Mouse (Mus musculus) skeletal muscle tissue, adult 2 months (tissue): ENCODE measurements around the gene Wdr82.

Experiments
- DNase-seq: peaks from one replicate; pipeline ENCODE4 v3.0.0-alpha.2; 2012; ENCODE audit warnings: low read depth, low spot score

The Wdr82 gene

GRCm38 (mm10) chr9:106170556-106171345 lies at the start of gene Wdr82:
Gene Wdr82 (plus strand): TSS chr9:106170928.
- DNase-seq: peak; percentile 91

DNA sequence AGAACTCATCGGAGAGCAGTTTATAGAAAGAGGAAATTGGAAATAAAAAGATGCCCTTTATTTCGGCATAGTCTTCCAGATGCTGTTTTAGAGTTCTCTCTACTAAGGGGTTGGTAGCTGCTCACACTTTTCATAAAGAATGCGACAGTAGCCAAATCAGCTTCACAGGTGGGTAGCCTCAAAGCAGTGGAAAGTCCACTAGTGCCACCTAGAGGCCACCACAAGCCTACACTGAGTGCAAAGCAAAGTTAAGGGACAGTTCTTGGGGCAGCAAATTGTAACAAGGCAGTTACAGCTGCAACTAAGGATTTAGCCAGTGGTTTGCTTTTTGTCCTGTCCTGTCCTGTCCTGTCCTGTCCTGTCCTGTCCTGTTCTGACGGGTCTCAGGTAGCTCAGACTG lies 47.1 kb upstream of the Wdr82 start:
- no peak for DNase-seq

DNA sequence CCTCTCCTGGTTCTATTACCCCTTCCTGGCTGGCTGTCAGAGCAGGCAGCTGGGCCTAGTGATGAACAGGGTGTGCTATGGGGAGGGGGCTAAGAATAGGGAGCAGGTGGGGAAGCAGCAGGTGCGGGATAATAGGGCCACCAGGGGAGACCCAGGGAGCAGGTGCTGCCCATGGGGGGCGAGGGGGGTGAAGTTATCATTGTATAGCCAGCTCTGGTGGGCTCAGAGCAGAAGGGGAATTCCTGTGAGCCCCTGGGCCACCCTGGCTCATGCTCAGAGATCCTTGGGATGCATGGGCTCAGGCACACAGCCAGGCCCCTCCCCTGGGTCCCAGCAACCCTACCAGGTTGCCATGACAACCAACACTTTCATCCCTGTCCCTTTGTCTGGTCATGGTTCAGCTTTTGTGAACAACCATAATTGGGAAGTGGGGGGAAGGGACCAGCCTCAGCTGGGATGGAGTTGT lies 43.9 kb upstream of the Wdr82 start:
- no peak for DNase-seq

DNA sequence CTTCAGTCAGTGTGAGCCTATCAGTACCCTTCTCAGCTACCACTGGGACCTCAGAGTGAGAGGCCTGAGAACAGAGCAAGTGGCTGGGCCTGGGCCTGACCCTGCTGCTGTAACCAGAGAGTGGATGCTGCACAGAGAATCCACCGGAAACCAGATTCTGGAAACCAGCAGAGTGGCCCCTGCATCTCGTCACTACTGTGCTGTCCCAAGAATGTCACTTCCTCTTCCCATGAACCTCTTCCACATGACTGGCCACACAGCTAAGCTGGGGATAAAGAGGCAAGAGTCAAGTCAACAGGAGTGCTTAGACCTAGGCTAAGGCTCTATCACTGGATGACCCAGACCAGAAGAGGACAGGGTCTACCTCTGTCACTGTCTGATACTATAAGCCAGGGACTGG lies 41.7 kb upstream of the Wdr82 start:
- DNase-seq: no peak

DNA sequence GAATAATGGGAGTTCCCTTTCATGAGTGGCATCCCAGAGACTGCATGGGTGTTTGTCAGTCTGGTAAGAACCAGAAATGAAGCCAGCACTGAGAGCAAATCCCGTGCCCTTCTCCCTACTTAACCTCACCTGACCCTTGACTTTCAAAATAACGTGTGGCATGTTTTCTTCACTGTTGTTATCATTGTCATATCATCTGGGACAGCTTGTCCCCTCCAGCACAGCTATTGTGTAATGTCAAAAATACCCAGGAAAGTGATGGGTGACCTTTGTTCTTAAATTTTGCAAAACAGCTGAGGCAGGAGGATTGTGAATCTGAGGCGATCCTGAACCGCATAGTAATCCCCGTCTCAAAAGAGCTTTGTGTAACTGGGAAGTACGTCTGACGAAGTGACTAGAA lies 40.5 kb upstream of the Wdr82 start:
- no peak for DNase-seq

GRCm38 (mm10) chr9:106137671-106138216 lies 33.0 kb upstream of the Wdr82 start:
- DNase-seq: no peak

GRCm38 (mm10) chr9:106139763-106140162 lies 31.0 kb upstream of the Wdr82 start:
- DNase-seq: no peak

- DNase-seq: no peak
Measured at GRCm38 (mm10) chr9:106141955-106142354, 28.8 kb upstream of the Wdr82 start.

DNA sequence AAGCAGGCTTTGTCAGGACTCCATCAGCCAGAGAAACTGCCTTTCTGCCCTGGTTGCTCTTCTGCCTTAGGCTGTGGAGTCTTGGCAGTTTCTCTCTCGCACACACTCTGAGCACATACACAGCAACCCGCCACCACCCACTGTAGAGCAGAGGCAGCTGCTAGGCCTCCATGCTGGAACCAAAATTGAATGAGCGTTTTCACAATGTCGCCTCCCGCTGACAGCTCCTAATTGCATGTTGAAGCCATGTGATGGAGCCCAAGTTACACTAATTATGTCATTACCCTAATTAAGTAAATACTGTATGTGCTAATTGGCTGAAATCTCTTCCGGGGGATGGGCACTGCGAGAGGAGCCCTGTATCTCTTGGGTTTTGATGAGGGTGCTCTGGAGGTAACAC lies 26.6 kb upstream of the Wdr82 start:
- no peak for DNase-seq

- no peak for DNase-seq
Measured at GRCm38 (mm10) chr9:106145582-106145981, 25.1 kb upstream of the Wdr82 start.

GRCm38 (mm10) chr9:106147281-106147680 lies 23.4 kb upstream of the Wdr82 start:
- no peak for DNase-seq

GRCm38 (mm10) chr9:106147851-106148431 lies 22.8 kb upstream of the Wdr82 start:
- DNase-seq: no peak

DNA sequence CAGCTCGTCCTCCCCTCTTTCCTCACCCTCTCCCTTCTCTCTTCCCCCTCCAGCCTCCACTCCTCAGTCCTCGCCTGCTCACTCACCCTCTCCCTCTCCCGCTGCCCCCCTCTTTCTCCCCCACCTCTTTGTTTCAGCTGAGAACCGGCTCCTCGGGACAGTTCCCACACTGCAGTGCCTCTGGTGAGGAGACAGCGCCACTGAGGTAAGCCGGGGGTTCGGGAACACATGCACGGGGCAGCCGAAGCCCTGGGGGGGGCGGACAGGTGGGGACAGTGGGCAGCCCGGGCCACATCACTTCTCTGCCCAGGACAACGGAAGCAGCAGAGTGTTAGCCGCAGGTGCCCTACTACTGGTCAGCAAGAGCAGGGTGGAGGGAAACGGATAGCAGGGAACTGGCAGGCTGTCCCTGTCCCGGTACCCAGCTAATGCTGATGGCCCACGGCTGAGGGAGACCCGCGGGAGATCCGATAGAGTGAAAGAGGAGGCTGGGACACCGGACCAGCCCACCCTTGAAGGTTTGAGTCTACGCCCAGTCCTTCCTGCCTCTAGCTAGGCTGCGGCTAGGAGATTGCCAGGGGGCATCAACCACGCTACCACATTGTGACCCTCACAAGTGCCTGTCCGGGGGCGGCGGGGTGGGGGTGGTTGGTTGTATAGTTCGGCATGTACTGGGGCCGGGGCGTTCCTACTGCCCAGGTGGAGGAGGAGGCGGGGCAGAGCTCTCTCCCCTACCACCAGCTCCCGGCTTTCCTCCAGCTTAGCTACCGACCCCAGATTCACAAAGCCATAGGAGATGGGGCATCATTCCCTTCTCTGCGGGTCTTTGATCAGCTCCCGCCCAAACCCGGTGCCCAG lies 22.0 kb upstream of the Wdr82 start:
- DNase-seq: no peak

GRCm38 (mm10) chr9:106149399-106149754 lies 21.4 kb upstream of the Wdr82 start:
- no peak for DNase-seq

DNA sequence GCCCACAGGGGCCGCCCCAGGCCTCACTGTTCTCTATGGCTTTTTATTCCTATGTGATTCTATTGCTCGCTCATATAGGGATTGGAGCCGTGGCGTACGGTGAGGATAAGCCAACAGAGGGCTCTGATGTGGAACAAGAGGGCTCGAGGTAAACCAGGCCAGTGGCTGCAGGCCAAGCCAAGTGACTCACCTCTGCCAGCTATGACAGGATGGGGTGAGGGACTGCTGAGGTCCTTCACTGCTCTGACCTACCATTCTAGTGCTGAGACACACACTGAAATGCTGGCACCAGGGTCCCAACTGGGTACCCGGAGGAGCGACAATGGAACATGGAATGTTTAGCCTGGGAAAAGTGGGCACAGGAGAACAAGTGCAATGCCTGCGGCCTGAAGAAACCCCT lies 16.6 kb upstream of the Wdr82 start:
- no peak for DNase-seq

GRCm38 (mm10) chr9:106156419-106156818 lies 14.3 kb upstream of the Wdr82 start:
- no peak for DNase-seq

DNA sequence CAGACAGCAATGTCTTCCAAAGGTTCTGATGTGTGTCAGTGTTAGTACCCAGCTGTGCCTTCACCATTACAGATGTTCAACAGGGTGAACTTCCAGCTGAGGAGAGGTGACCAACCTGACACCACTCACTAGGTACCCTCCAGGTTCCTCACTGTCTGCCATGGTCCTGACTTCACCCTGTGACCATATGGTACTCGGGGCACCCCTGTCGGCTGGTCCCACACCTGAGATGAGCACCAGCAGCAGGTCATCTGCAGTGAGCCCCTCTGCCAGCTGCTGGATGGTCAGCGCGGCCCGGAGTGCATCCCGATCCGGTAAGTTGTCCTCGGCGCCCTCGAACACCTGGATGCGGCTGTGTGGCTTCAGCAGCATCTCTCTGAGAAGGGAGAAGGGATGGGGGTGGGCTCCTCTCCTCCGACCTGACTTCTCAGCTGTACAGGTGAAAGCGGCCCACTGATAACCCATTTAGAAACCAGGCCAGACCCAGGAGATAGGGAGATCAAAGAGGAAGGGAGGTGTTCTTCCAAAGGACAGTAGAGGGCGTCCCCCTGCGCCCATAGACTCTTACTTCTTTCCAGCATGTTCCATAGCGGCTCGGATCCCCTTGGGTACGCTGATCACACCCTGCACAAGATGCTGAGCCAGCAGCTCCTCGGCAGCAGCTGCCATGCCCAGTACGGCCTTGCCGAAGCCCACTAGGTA lies 13.7 kb upstream of the Wdr82 start:
- DNase-seq: no peak

GRCm38 (mm10) chr9:106157623-106157925 lies 13.2 kb upstream of the Wdr82 start:
- DNase-seq: no peak

- DNase-seq: no peak
Measured at GRCm38 (mm10) chr9:106158037-106158491, 12.7 kb upstream of the Wdr82 start, which contains the start of gene Glyctk. Gene Glyctk (minus strand): TSS chr9:106158138.

- DNase-seq: no peak
Measured at GRCm38 (mm10) chr9:106159237-106159636, 11.5 kb upstream of the Wdr82 start.

- peak; percentile 97 for DNase-seq
Measured at GRCm38 (mm10) chr9:106159784-106160301, 10.9 kb upstream of the Wdr82 start.
